Mouse (Mus musculus) midbrain, embryonic 13.5 days (tissue): Measurements from ENCODE around the gene Tmem235. TPM values are rescaled to one million over a fixed set of nuclear protein-coding genes. Genes with fewer than 3 reads are reported as not detected.

ENCODE experiments used
- ATAC-seq: fragments of 200-750 bp; cut with Nextera tagmentation; 2 replicates; pipeline ENCODE4 v1.8.0; 2017; ENCODE audit warnings: mild to moderate bottlenecking, moderate TSS enrichment, moderate library complexity
- H3K27ac ChIP-seq: fragments of 300-500 bp; sonication (generic); 2 replicates; pipeline ENCODE4 v1.5.1; 2015; ENCODE audit warnings: inconsistent platforms, mild to moderate bottlenecking, moderate library complexity
- H3K27me3 ChIP-seq: fragments of 300-500 bp; sonication (generic); 2 replicates; pipeline ENCODE4 v1.6.1; 2015; ENCODE audit warnings: mild to moderate bottlenecking, inconsistent platforms
- H3K36me3 ChIP-seq: fragments of 300-500 bp; sonication (generic); 2 replicates; pipeline ENCODE4 v1.6.1; 2015; ENCODE audit warnings: mild to moderate bottlenecking, inconsistent platforms
- H3K4me1 ChIP-seq: fragments of 300-500 bp; sonication (generic); replicated peaks from 2 replicates; pipeline ENCODE4 v1.6.1; 2015; ENCODE audit warnings: inconsistent platforms
- H3K4me2 ChIP-seq: fragments of 300-500 bp; sonication (generic); replicated peaks from 2 replicates; pipeline ENCODE4 v1.6.1; 2015; ENCODE audit warnings: moderate library complexity, mild to moderate bottlenecking, inconsistent platforms
- H3K4me3 ChIP-seq: fragments of 300-500 bp; sonication (generic); replicated peaks from 2 replicates; pipeline ENCODE4 v1.5.1; 2015; ENCODE audit warnings: mild to moderate bottlenecking, inconsistent platforms
- H3K9ac ChIP-seq: fragments of 300-500 bp; sonication (generic); replicated peaks from 2 replicates; pipeline ENCODE4 v1.6.1; 2015; ENCODE audit warnings: mild to moderate bottlenecking, inconsistent platforms
- H3K9me3 ChIP-seq: fragments of 300-500 bp; sonication (generic); 2 replicates; pipeline ENCODE4 v1.6.1; 2016; ENCODE audit warnings: mild to moderate bottlenecking, inconsistent platforms
- WGBS: fragments of 180-500 bp; shearing (Covaris S2); methylation state at CpG from one replicate; pipeline ENCODE4 v1.1.7; 2015; 5-methylcytosine and 5-hydroxymethylcytosine counted together
- polyA plus RNA-seq: library from polyadenylated mRNA; unstranded; fragments of >200 nt; fragmentation: Nextera tagmentation; extraction: Ambion mirVana; gene quantifications from 2 replicates; pipeline ENCODE4 v1.2.1, GENCODE M21; 2015

Gene Tmem235
- polyA plus RNA-seq, 1 experiment from 2014 or later: not detected

DNA sequence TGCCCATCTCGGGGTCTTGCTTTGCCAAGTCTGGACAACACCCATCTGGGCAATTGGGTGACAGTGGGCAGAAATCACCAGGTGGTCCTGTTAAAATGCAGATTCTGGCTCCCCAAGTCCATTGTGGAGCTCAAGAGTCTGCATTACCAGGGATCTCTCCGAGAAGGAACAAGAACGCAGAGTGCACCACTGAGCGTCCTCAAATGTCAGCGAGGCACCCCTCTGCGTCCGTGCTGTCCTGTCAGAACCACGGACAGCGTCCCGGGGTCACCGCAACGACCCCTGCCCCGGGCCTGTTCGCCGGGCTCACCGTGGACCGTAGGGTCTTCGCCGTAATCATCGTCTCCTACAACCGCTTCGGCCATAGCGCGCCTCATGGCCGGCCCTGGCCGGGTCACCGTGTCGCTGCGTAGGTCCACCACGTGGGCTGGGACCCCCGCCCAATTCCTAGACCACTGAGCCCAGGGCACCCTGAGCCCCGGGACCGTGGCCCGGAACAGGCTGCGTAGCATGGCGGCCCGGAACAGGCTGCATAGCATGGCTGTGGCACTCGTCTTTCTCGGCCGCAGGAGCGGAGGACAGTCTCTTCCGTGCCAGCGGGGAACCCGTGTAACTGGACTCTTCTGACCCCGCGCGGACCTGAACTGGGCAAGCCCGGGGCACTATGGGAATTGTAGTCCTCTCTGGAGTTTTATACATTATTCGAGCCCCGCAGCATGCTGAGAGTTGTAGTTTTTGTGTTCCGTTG, 12.5 kb downstream of the Tmem235 start, which contains the start of gene Tha1:
Tha1 (minus strand) TSS at position 621 of the 748 bp plus-strand sequence.
- 2% methylated on average over 51 of the region's 51 CpGs for WGBS
- H3K9me3 ChIP-seq: no peaks in the 10 kb centered on the region
- peak; percentile 79 for ATAC-seq
- H3K4me3 ChIP-seq: peak within 1 kb of the TSS; percentile 72
- no peak within 1 kb of the TSS for H3K27ac ChIP-seq
- peak within 1 kb of the TSS; percentile 82 for H3K9ac ChIP-seq
- H3K36me3 ChIP-seq: no peaks in the 10 kb centered on the region
- peaks cover 30% of the 10 kb centered on the region for H3K4me1 ChIP-seq
- H3K4me2 ChIP-seq: peak within 1 kb of the TSS; percentile 91
- H3K27me3 ChIP-seq: peaks cover 10% of the 10 kb centered on the region; the same call in 1 of the 2 replicates

- ATAC-seq: no peak
- H3K4me1 ChIP-seq: peaks cover 44% of the 10 kb centered on the region
- no peaks in the 10 kb centered on the region for H3K36me3 ChIP-seq
- H3K4me2 ChIP-seq: no peak overlapping the region
- no peak overlapping the region for H3K9ac ChIP-seq
- no peak overlapping the region for H3K27ac ChIP-seq
- H3K9me3 ChIP-seq: no peaks in the 10 kb centered on the region
- WGBS: 50% methylated on average over 4 of the region's 4 CpGs
- peaks cover 10% of the 10 kb centered on the region; the same call in 1 of the 2 replicates for H3K27me3 ChIP-seq
- no peak overlapping the region for H3K4me3 ChIP-seq
Measured at GRCm38 (mm10) chr11:117874419-117874818, 13.9 kb downstream of the Tmem235 start.

DNA sequence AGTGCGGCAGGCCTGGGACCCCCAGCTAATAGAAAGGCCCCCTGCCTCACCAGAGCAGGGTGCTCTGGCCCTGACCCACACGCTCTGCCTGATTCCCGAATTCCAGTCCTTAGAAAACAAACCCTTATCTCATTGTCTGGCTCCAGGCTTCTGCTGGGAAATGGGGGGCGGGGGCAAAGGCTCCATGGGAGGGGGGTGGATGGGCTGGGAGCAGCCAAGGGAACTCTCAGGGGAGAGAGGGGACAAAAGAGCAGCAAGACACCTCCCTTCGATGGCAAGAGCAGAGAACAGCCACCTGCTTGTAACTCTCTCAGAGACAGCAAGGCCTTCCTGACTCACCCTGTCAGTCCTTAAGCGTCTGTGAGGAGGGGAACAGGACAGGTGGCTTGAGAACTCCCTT, 15.1 kb downstream of the Tmem235 start:
- H3K9me3 ChIP-seq: no peaks in the 10 kb centered on the region
- no peak overlapping the region for H3K4me3 ChIP-seq
- H3K4me2 ChIP-seq: no peak overlapping the region
- no peak for ATAC-seq
- H3K9ac ChIP-seq: no peak overlapping the region
- H3K27me3 ChIP-seq: peaks cover 10% of the 10 kb centered on the region; the same call in 1 of the 2 replicates
- 18% methylated on average over 6 of the region's 6 CpGs for WGBS
- H3K27ac ChIP-seq: no peak overlapping the region
- H3K36me3 ChIP-seq: no peaks in the 10 kb centered on the region
- H3K4me1 ChIP-seq: peaks cover 42% of the 10 kb centered on the region

DNA sequence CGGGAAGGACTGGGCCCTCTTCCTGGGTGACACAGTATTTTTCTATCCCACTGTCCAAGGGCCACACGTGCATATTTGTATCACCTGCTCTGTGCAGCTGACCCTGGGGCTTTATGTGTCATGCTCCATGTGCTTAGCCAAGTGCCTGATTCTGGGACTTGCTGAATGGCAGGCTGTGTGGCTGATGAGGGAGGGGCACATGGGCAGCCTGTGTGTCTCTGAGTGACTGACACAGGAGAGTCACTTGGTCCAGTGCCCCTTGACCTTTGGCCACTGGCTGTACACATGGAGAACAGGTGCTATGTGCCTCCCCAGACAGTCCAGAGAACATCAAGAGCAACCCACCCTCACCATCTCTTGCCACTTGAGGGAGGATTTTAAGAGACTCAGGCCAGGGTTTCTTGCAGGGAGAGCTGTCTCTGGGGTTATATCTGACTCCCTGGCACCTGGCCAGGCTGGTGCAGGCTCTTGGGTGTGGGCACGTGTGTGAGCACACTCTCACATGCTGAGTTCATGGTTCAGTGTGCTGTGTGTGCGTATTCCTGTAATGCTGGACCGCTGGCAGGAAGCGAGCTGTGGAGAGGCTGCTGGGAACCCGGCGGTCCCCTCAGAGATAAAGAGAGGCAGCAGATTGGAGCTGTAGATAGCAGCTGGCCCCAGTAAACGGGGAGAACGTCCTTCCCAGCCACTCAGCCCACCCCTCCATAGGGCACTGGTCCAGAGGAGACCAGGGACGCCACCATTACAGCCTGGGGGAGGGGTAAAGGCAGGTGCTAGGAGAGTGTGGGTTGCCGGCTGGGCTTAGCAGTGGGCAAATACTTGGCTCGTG, 17.6 kb downstream of the Tmem235 start:
- peak overlapping the region; percentile 33 for H3K4me2 ChIP-seq
- H3K27me3 ChIP-seq: 0 out of 2 replicates have a peak, but pooled peaks cover 3% of the 10 kb centered on the region
- WGBS: 35% methylated on average over 13 of the region's 13 CpGs
- H3K9me3 ChIP-seq: no peaks in the 10 kb centered on the region
- peak overlapping the region; percentile 65; the same call in 1 of the 2 replicates for H3K27ac ChIP-seq
- peaks cover 44% of the 10 kb centered on the region for H3K4me1 ChIP-seq
- peak; percentile 75 for ATAC-seq
- peak overlapping the region; percentile 58 for H3K9ac ChIP-seq
- H3K4me3 ChIP-seq: no peak overlapping the region
- H3K36me3 ChIP-seq: no peaks in the 10 kb centered on the region

- no peaks in the 10 kb centered on the region for H3K36me3 ChIP-seq
- WGBS: 26% methylated on average over 8 of the region's 8 CpGs
- H3K27me3 ChIP-seq: 0 out of 2 replicates have a peak, but pooled peaks cover 3% of the 10 kb centered on the region
- peaks cover 39% of the 10 kb centered on the region for H3K4me1 ChIP-seq
- peak overlapping the region; percentile 33 for H3K4me2 ChIP-seq
- peak; percentile 15; the same call in 1 of the 2 replicates for ATAC-seq
- no peak overlapping the region for H3K4me3 ChIP-seq
- peak overlapping the region; percentile 65; the same call in 1 of the 2 replicates for H3K27ac ChIP-seq
- no peaks in the 10 kb centered on the region for H3K9me3 ChIP-seq
- H3K9ac ChIP-seq: peak overlapping the region; percentile 58
Measured at GRCm38 (mm10) chr11:117878892-117879291, 18.3 kb downstream of the Tmem235 start.

- no peak overlapping the region for H3K27ac ChIP-seq
- no peak overlapping the region for H3K4me2 ChIP-seq
- 0 out of 2 replicates have a peak, but pooled peaks cover 3% of the 10 kb centered on the region for H3K27me3 ChIP-seq
- H3K9ac ChIP-seq: no peak overlapping the region
- H3K36me3 ChIP-seq: no peaks in the 10 kb centered on the region
- 76% methylated on average over 6 of the region's 6 CpGs for WGBS
- ATAC-seq: no peak
- peaks cover 39% of the 10 kb centered on the region for H3K4me1 ChIP-seq
- no peaks in the 10 kb centered on the region for H3K9me3 ChIP-seq
- no peak overlapping the region for H3K4me3 ChIP-seq
Measured at GRCm38 (mm10) chr11:117879676-117880075, 19.1 kb downstream of the Tmem235 start.

GRCm38 (mm10) chr11:117880336-117880976, 19.9 kb downstream of the Tmem235 start:
- WGBS: 92% methylated on average over 9 of the region's 9 CpGs

DNA sequence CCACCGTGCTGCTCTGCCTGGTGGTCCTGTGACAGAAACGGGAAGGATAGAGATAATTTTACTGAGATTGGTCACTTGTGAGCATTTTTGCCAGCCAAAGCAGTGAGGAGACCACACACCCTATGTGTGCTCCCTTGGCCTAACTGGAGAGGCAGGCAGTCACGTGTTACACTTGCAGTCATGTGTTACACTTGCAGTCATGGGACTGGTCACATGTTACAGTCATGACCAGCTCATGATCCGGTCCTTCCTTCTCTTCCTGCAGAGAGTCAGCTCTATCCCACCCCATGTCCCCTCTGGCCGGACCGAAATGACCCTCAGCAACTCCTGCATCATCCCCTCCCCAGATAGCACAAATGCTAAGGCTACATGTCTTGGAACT, 20.4 kb downstream of the Tmem235 start:
- 0 out of 2 replicates have a peak, but pooled peaks cover 6% of the 10 kb centered on the region for H3K27me3 ChIP-seq
- ATAC-seq: no peak
- 85% methylated on average over 6 of the region's 6 CpGs for WGBS

More at GRCm38 (mm10) chr11:117880336-117880976, 19.9 kb downstream of the Tmem235 start:
- 0 out of 2 replicates have a peak, but pooled peaks cover 6% of the 10 kb centered on the region for H3K27me3 ChIP-seq
- no peak overlapping the region for H3K27ac ChIP-seq
- no peak overlapping the region for H3K4me3 ChIP-seq
- H3K4me1 ChIP-seq: peaks cover 37% of the 10 kb centered on the region
- H3K9me3 ChIP-seq: no peaks in the 10 kb centered on the region
- H3K4me2 ChIP-seq: no peak overlapping the region
- H3K9ac ChIP-seq: no peak overlapping the region
- no peak for ATAC-seq
- no peaks in the 10 kb centered on the region for H3K36me3 ChIP-seq

GRCm38 (mm10) chr11:117881787-117882186, 21.2 kb downstream of the Tmem235 start:
- Histone ChIP-seq H3K4me3 (no peak overlapping the region), H3K36me3 (no peaks in the 10 kb centered on the region), H3K27me3 (0 out of 2 replicates have a peak, but pooled peaks cover 6% of the 10 kb centered on the region), H3K9ac (0 out of 2 replicates have a peak overlapping the region, but pooled peaks have one; percentile 19), H3K4me2 (no peak overlapping the region), H3K27ac (no peak overlapping the region), H3K9me3 (no peaks in the 10 kb centered on the region), H3K4me1 (peaks cover 32% of the 10 kb centered on the region)
- no peak for ATAC-seq
- 17% methylated on average over 7 of the region's 8 CpGs for WGBS

More for the DNA sequence above, 20.4 kb downstream of the Tmem235 start:
- Histone ChIP-seq H3K9ac (no peak overlapping the region), H3K9me3 (no peaks in the 10 kb centered on the region), H3K4me2 (no peak overlapping the region), H3K27ac (no peak overlapping the region), H3K4me1 (peaks cover 32% of the 10 kb centered on the region), H3K4me3 (no peak overlapping the region), H3K36me3 (no peaks in the 10 kb centered on the region)

GRCm38 (mm10) chr11:117882208-117882607, 21.7 kb downstream of the Tmem235 start:
- H3K36me3 ChIP-seq: no peaks in the 10 kb centered on the region
- peaks cover 32% of the 10 kb centered on the region for H3K4me1 ChIP-seq
- 0 out of 2 replicates have a peak overlapping the region, but pooled peaks have one; percentile 19 for H3K9ac ChIP-seq
- ATAC-seq: no peak
- no peak overlapping the region for H3K4me2 ChIP-seq
- H3K27ac ChIP-seq: no peak overlapping the region
- WGBS: 73% methylated on average over 1 of the region's 1 CpGs
- no peak overlapping the region for H3K4me3 ChIP-seq
- H3K27me3 ChIP-seq: 0 out of 2 replicates have a peak, but pooled peaks cover 6% of the 10 kb centered on the region
- H3K9me3 ChIP-seq: no peaks in the 10 kb centered on the region

DNA sequence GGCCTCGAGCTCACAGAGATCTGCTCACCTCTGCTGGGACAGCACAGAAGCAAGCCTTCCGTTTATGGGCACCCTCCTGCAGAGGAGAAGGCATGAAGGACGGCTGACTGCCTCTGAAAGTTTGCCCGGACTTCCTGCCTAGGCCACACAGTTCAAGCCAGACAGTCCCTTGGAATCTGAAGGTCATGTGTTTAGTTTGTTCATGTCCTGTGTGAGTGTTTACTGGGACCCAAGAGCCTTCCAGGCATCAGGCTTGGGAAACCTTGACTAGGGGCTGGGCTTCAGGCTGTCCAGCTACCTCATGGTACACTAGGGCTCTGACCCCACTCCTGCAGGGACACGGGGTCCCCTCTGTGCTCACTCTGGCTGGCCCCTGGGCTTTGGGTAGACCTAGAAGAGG, 25.4 kb downstream of the Tmem235 start:
- no peak overlapping the region for H3K4me2 ChIP-seq
- ATAC-seq: no peak
- H3K27ac ChIP-seq: no peak overlapping the region
- peaks cover 14% of the 10 kb centered on the region for H3K27me3 ChIP-seq
- no peak overlapping the region for H3K4me3 ChIP-seq
- no peaks in the 10 kb centered on the region for H3K36me3 ChIP-seq
- no peaks in the 10 kb centered on the region for H3K9me3 ChIP-seq
- WGBS: 71% methylated on average over 5 of the region's 5 CpGs
- H3K9ac ChIP-seq: no peak overlapping the region
- H3K4me1 ChIP-seq: peaks cover 43% of the 10 kb centered on the region
